ENCODE assay signal across 1 mouse cellular context in the genomic region with DNA sequence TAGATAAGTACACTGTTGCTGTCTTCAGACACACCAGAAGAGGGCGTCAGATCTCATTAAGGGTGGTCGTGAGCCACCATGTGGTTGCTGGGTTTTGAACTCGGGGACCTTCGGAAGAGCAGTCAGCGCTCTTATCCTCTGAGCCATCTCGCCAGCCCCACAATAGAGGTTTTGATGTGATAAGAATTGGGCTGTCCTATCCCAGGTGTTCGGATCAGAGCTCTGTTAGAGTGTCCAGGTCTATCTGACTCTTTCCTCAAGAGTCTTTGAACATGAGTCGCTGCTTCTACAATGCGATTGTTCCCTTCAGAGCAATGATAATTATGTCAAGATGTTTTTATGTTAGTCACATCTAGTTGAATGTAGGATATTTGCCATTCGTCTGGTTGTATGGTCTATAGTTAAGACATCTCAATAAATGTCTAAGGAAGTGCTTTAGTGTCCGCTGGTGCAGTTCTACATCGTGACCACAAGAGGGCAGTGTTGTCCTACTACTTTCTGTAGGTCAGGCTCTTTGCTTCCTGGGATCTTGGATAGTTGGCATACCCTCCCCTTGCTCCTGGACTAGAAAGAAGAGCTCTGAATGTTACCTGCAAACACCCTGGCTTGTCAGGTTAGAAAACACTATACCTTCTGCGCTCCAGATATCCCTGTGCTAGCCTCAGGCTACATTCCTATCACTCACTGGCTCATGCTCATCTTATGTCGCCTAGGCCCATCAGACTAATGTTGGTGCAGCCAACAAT.
TF ChIP-seq lines count a peak whose summit lies in the region.

No protein-coding gene starts in this region.

TF ChIP-seq in CH12.LX, 34 proteins besides CTCF, POLR2A, EP300 and RAD21:
- TF ChIP-seq TBP (conservative IDR thresholded peaks at IDR 0.05; ENCODE audit: low read depth, low read length): no peak
- peak; percentile 41 for TF ChIP-seq ZC3H11A (IDR thresholded peaks at IDR 0.05; ENCODE audit: low read depth, low read length)
- no peak for TF ChIP-seq KAT2A (IDR thresholded peaks at IDR 0.05; ENCODE audit: insufficient replicate concordance, low read length)
- TF ChIP-seq MAZ (IDR thresholded peaks at IDR 0.05; ENCODE audit: low read depth, low read length): no peak
- no peak for TF ChIP-seq ZNF384 (IDR thresholded peaks at IDR 0.05; ENCODE audit: low read depth, low read length)
- peak; percentile 91 for TF ChIP-seq SMC3 (IDR thresholded peaks at IDR 0.05; ENCODE audit: low read depth, low read length)
- peak; percentile 43; the same call in 1 of the 2 replicates for TF ChIP-seq NELFE (IDR thresholded peaks at IDR 0.05; ENCODE audit: low read depth, low read length)
- no peak for TF ChIP-seq BHLHE40 (IDR thresholded peaks at IDR 0.05; ENCODE audit: low read depth, low read length)
- no peak for TF ChIP-seq GABPA (IDR thresholded peaks at IDR 0.05; ENCODE audit: insufficient replicate concordance, low read depth, low read length)
- TF ChIP-seq USF2 (conservative IDR thresholded peaks at IDR 0.05; ENCODE audit: low read depth, low read length): no peak
- no peak for TF ChIP-seq SIN3A (IDR thresholded peaks at IDR 0.05; ENCODE audit: low read length)
- TF ChIP-seq JUN (IDR thresholded peaks at IDR 0.05; ENCODE audit: insufficient read depth, low read depth, low read length): no peak
- TF ChIP-seq RCOR1 (conservative IDR thresholded peaks at IDR 0.05; ENCODE audit: low read depth, low read length): no peak
- TF ChIP-seq IRF4 (IDR thresholded peaks at IDR 0.05; ENCODE audit: low read depth, low read length): no peak
- no peak for TF ChIP-seq ZKSCAN1 (IDR thresholded peaks at IDR 0.05; ENCODE audit: borderline replicate concordance, low read depth, low read length)
- TF ChIP-seq CHD2 (IDR thresholded peaks at IDR 0.05; ENCODE audit: low read length): no peak
- no peak for TF ChIP-seq PAX5 (IDR thresholded peaks at IDR 0.05; ENCODE audit: low read length)
- peak; percentile 37; the same call in 1 of the 2 replicates for TF ChIP-seq E2F4 (IDR thresholded peaks at IDR 0.05; ENCODE audit: insufficient replicate concordance, low read depth, low read length)
- no peak for TF ChIP-seq MAX (IDR thresholded peaks at IDR 0.05; ENCODE audit: low read length)
- TF ChIP-seq MYC (IDR thresholded peaks at IDR 0.05; ENCODE audit: low read depth, low read length): no peak
- no peak for TF ChIP-seq MEF2A (IDR thresholded peaks at IDR 0.05; ENCODE audit: borderline replicate concordance, low read depth, low read length)
- no peak for TF ChIP-seq MXI1 (IDR thresholded peaks at IDR 0.05; ENCODE audit: low read depth, low read length)
- TF ChIP-seq TCF12 (IDR thresholded peaks at IDR 0.05; ENCODE audit: low read depth, low read length): no peak
- no peak for TF ChIP-seq ETS1 (conservative IDR thresholded peaks at IDR 0.05; ENCODE audit: low read depth, low read length)
- no peak for TF ChIP-seq MAFK (IDR thresholded peaks at IDR 0.05; ENCODE audit: insufficient replicate concordance, low read length)
- TF ChIP-seq POLR2AphosphoS2 (IDR thresholded peaks at IDR 0.05; ENCODE audit: low read depth, low read length): no peak
- TF ChIP-seq HCFC1 (IDR thresholded peaks at IDR 0.05; ENCODE audit: low read depth, low read length): no peak
- TF ChIP-seq CHD1 (IDR thresholded peaks at IDR 0.05; ENCODE audit: low read depth, low read length): no peak
- TF ChIP-seq JUND (conservative IDR thresholded peaks at IDR 0.05; ENCODE audit: low read depth, low read length): no peak; the same call in 1 of the 2 replicates
- TF ChIP-seq NRF1 (IDR thresholded peaks at IDR 0.05; ENCODE audit: low read depth, low read length): no peak
- no peak for TF ChIP-seq ZMIZ1 (IDR thresholded peaks at IDR 0.05; ENCODE audit: low read depth, low read length)
- TF ChIP-seq USF1 (IDR thresholded peaks at IDR 0.05; ENCODE audit: low read depth, low read length): no peak
- no peak for TF ChIP-seq UBTF (IDR thresholded peaks at IDR 0.05; ENCODE audit: low read depth, low read length)
- TF ChIP-seq ELF1 (IDR thresholded peaks at IDR 0.05; ENCODE audit: low read depth, low read length): peak; percentile 50; the same call in 1 of the 2 replicates
